Mouse (Mus musculus) spleen, adult 18-20 months (tissue): ENCODE measurements around the gene Ott.
"Not testable (repeated sequence)": the region's sequence is repeated elsewhere in the genome, so short reads cannot be mapped to it uniquely, and the experiment has no call there.

Experiments
- DNase-seq, 2 experiments: peaks; one replicate each; pipeline ENCODE4 v3.0.0; 2022; ENCODE audit warnings: mixed read lengths in 2 of 2

Ott gene

GRCm38 (mm10) chrX:149073982-149074381 lies at the start of gene Ott:
TSS of gene Ott (plus strand) at chrX:149074282.
- not testable (repeated sequence) for DNase-seq
